Comparison of ENCODE assay signal across 19 mouse cellular contexts in genomic region chr3:143155556-143155955, GRCm38 (mm10).
DNase-seq lines count a peak whose midpoint lies in the region; ATAC-seq and TF ChIP-seq lines count a peak whose summit lies in the region.
"Had no signal": no experiment of that assay in that cellular context is flagged by ENCODE, and none has a peak within 500 bp of the region (broad histone marks: within the 10 kb centered on the region; RNA-seq: fewer than 3 reads in every experiment).

No protein-coding gene starts in this region.

- no peaks in the 10 kb centered on the region for H3K9me3 ChIP-seq in kidney, embryonic 14.5 days (ENCODE audit: control insufficient read depth, low read length)
- no peaks in the 10 kb centered on the region for H3K9me3 ChIP-seq in neural tube, embryonic 15.5 days (replicated peaks)
- H3K9me3 ChIP-seq: embryonic facial prominence, embryonic 13.5 days; forebrain, embryonic 10.5 days; hindbrain, embryonic 13.5 days; limb, embryonic 10.5 days; megakaryocyte, embryonic 14.5 days had no signal

- H3K27me3 ChIP-seq in kidney, adult 2 months (replicated peaks; ENCODE audit: control insufficient read depth, insufficient read depth, low read length): no peaks in the 10 kb centered on the region
- H3K27me3 ChIP-seq in kidney, embryonic 14.5 days (ENCODE audit: control insufficient read depth, insufficient read depth, low read length): no peaks in the 10 kb centered on the region
- no peaks in the 10 kb centered on the region for H3K27me3 ChIP-seq in neural tube, embryonic 15.5 days (replicated peaks)
- H3K27me3 ChIP-seq in thymus, adult 2 months (ENCODE audit: control insufficient read depth, insufficient read depth, low read length): no peaks in the 10 kb centered on the region
- H3K27me3 ChIP-seq: CH12.LX; embryonic facial prominence, embryonic 13.5 days; hindbrain, embryonic 13.5 days; megakaryocyte, embryonic 14.5 days had no signal

- H3K27ac ChIP-seq in kidney, adult 2 months (ENCODE audit: insufficient read depth, low read depth, low read length): 0 out of 2 replicates have a peak overlapping the region, but pooled peaks have one; percentile 22
- H3K27ac ChIP-seq in kidney, embryonic 14.5 days (ENCODE audit: low read depth, low read length): no peak overlapping the region
- no peak overlapping the region for H3K27ac ChIP-seq in neural tube, embryonic 15.5 days (replicated peaks)
- H3K27ac ChIP-seq in thymus, adult 2 months (ENCODE audit: control insufficient read depth, insufficient read depth, low read length): no peak overlapping the region
- H3K27ac ChIP-seq: embryonic facial prominence, embryonic 13.5 days; forebrain, embryonic 10.5 days; hindbrain, embryonic 13.5 days; layer of hippocampus, adult 2 months; limb, embryonic 10.5 days had no signal

- H3K9ac ChIP-seq in kidney, embryonic 14.5 days (ENCODE audit: low read depth, low read length): no peak overlapping the region
- H3K9ac ChIP-seq in neural tube, embryonic 15.5 days (replicated peaks): no peak overlapping the region
- H3K9ac ChIP-seq: embryonic facial prominence, embryonic 13.5 days; hindbrain, embryonic 13.5 days; lung, embryonic 14.5 days had no signal

- no peak overlapping the region for H3K4me3 ChIP-seq in kidney, adult 2 months (ENCODE audit: insufficient read depth, low read depth, low read length)
- no peak overlapping the region for H3K4me3 ChIP-seq in kidney, embryonic 14.5 days (ENCODE audit: low read length)
- H3K4me3 ChIP-seq in neural tube, embryonic 15.5 days (replicated peaks): no peak overlapping the region
- H3K4me3 ChIP-seq in thymus, adult 2 months (ENCODE audit: control insufficient read depth, insufficient read depth, low read length): no peak overlapping the region
- H3K4me3 ChIP-seq: embryonic facial prominence, embryonic 13.5 days; forebrain, embryonic 10.5 days; hindbrain, embryonic 13.5 days; layer of hippocampus, adult 2 months; limb, embryonic 10.5 days; megakaryocyte, embryonic 14.5 days had no signal

- no peak overlapping the region for H3K4me2 ChIP-seq in kidney, embryonic 14.5 days (replicated peaks; ENCODE audit: low read depth, low read length)
- H3K4me2 ChIP-seq in neural tube, embryonic 15.5 days: no peak overlapping the region
- H3K4me2 ChIP-seq: embryonic facial prominence, embryonic 13.5 days; hindbrain, embryonic 13.5 days; liver, embryonic 11.5 days; lung, embryonic 14.5 days had no signal

- 88% methylated on average over 1 of the region's 1 CpGs for WGBS in kidney, adult 2 months
- 84% methylated on average over 1 of the region's 1 CpGs for WGBS in kidney, embryonic 14.5 days
- 91% methylated on average over 1 of the region's 1 CpGs for WGBS in neural tube, embryonic 15.5 days
- 94% methylated on average over 1 of the region's 1 CpGs for WGBS in thymus, adult 2 months

- H3K4me1 ChIP-seq in kidney, adult 2 months (ENCODE audit: control insufficient read depth, insufficient read depth, low read length): peaks cover 2% of the 10 kb centered on the region; the same call in 1 of the 2 replicates
- H3K4me1 ChIP-seq in kidney, embryonic 14.5 days (ENCODE audit: control insufficient read depth, insufficient read depth, low read length): no peaks in the 10 kb centered on the region
- H3K4me1 ChIP-seq in neural tube, embryonic 15.5 days: no peaks in the 10 kb centered on the region
- H3K4me1 ChIP-seq in thymus, adult 2 months (replicated peaks; ENCODE audit: control insufficient read depth, insufficient read depth, low read length): no peaks in the 10 kb centered on the region
- H3K4me1 ChIP-seq: embryonic facial prominence, embryonic 13.5 days; hindbrain, embryonic 13.5 days; limb, embryonic 10.5 days had no signal

- DNase-seq in kidney, adult 2 months: peak; percentile 67
- DNase-seq in 3134 (ENCODE audit: extremely low read depth, insufficient read length, low spot score): peak; percentile 54
- DNase-seq in 416B (ENCODE audit: low read depth): peak; percentile 69
- DNase-seq in adrenal gland, postnatal 14 days: peak; percentile 31
- DNase-seq in thymus, adult 2 months: no peak
- DNase-seq: cerebellum, adult 2 months; gastrocnemius, postnatal 14 days; right cerebral cortex, postnatal 25 days had no signal

- no peak for TF ChIP-seq CTCF in kidney, adult 2 months (conservative IDR thresholded peaks at IDR 0.05; ENCODE audit: insufficient read depth, insufficient read length, low read depth, low read length)
- TF ChIP-seq CTCF in thymus, adult 2 months (IDR thresholded peaks at IDR 0.05; ENCODE audit: borderline replicate concordance, control insufficient read depth, extremely low read depth, insufficient read depth, low read length, poor library complexity): no peak

- TF ChIP-seq POLR2A in kidney, adult 2 months (IDR thresholded peaks at IDR 0.05; ENCODE audit: low read depth, low read length): no peak
- no peak for TF ChIP-seq POLR2A in thymus, adult 2 months (IDR thresholded peaks at IDR 0.05; ENCODE audit: control insufficient read depth, extremely low read depth, insufficient read depth, low read length, poor library complexity)

- H3K36me3 ChIP-seq in kidney, adult 2 months (ENCODE audit: control insufficient read depth, insufficient read depth, low read length): no peaks in the 10 kb centered on the region
- H3K36me3 ChIP-seq in kidney, embryonic 14.5 days (ENCODE audit: control insufficient read depth, insufficient read depth, low read length): no peaks in the 10 kb centered on the region
- H3K36me3 ChIP-seq in neural tube, embryonic 15.5 days: no peaks in the 10 kb centered on the region
- H3K36me3 ChIP-seq in thymus, adult 2 months (ENCODE audit: control insufficient read depth, insufficient read depth, low read length): no peaks in the 10 kb centered on the region
- H3K36me3 ChIP-seq: embryonic facial prominence, embryonic 13.5 days; forebrain, embryonic 10.5 days; hindbrain, embryonic 13.5 days; limb, embryonic 10.5 days had no signal

- no peak for ATAC-seq in kidney, embryonic 14.5 days (ENCODE audit: low FRiP score, low TSS enrichment)
- ATAC-seq in neural tube, embryonic 15.5 days (ENCODE audit: low FRiP score): no peak
